Mouse (Mus musculus) right cerebral cortex, postnatal 36 days (tissue): ENCODE data around the gene Gpatch2.

Experiments used
- DNase-seq, 2 experiments: peaks; one replicate each; pipeline ENCODE4 v3.0.0; 2022; ENCODE audit warnings: low spot score in 2 of 2, mixed read lengths in 1 of 2

Gene Gpatch2

GRCm38 (mm10) chr1:187369049-187369448, 153.7 kb downstream of the Gpatch2 start:
- DNase-seq = no peak

- no peak for DNase-seq
Observed at GRCm38 (mm10) chr1:187373506-187373905, 158.2 kb downstream of the Gpatch2 start.

DNA sequence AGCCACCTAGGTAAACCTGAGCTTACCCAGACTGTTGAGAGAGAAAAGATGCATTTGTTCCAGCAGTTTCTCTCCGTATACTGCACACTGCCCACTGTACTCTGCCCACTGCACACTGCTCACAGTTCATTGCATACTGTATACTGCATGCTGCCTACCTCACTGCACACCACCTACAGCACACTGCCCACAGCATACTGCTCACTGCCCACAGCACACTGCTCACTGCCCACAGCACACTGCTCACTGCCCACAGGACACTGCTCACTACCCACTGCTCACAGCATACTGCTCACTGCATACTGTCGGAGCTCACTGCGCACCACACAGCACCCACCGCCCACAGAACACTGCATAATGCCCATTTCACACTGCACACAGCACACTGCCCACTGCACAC, 159.1 kb downstream of the Gpatch2 start:
- no peak for DNase-seq

GRCm38 (mm10) chr1:187376946-187377671, 161.8 kb downstream of the Gpatch2 start:
- no peak for DNase-seq

DNA sequence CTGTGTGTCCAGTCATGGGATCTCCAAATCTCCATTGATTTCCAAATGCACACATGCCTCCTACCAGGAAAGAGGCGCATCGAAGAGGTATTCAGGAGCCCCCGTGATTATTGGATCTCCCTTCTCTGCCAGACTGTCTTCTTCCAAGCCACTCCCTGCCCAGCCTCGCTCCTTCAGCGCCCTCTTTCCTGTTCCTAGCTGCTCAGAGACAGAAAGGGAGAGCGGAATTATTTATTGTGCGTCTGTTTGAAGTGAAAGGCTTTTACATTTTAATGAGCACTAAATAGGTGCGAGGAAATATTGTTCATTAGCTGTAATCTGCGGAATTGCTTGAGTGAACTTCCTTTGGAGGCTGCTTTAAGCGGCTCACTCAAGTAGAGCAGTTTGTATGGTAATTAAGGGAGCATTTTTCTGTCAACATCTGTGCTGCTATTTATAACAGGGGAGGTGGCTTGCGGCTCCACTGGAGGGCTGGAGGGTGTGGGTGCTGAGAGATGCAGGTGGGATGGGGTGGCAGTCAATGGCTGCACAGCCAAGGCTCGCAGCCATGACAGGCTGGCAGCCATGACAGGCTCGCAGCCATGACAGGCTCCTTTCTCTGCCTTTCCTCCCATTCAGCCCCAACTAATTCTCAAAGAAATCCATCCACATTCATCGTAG, 162.7 kb downstream of the Gpatch2 start:
- no peak for DNase-seq

- DNase-seq = no peak
Observed at GRCm38 (mm10) chr1:187389476-187389875, 174.2 kb downstream of the Gpatch2 start.

DNA sequence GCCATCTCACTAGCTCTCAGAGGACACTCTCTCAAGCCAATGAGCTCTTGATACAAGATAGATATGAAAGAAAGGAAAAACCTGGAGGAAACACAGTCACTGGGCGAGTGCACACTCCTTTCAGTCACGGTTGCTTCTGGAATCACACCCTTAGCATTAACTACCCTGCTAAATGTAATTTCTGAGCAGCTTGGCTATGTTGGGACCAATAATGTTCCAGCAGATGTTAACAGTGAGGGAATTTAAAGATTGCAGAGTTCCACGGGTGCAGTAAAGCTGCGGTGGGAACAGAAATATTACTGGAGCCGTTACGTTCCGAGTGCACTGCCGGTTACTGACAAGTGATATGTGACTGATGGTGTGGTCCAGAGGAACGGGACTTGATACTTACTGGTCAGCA, 185.5 kb downstream of the Gpatch2 start:
- DNase-seq = no peak
